Mouse (Mus musculus) cerebellum, adult 2 months (tissue): ENCODE data around the gene Traf4. TPM values are rescaled to one million over a fixed set of nuclear protein-coding genes. Genes with fewer than 3 reads are reported as not detected.

Experiments
- DNase-seq, 2 experiments: peaks; one replicate each; pipeline ENCODE4 v3.0.0; 2021
- H3K27ac ChIP-seq: fragments of 200-500 bp; 2 replicates; pipeline ENCODE4 v1.5.1; 2012; ENCODE audit warnings: low read length, control low read depth, inconsistent platforms; ENCODE audit not compliant: insufficient read depth
- H3K27me3 ChIP-seq: fragments of 200-500 bp; 2 replicates; pipeline ENCODE4 v1.6.1; 2012; ENCODE audit warnings: inconsistent platforms, mild to moderate bottlenecking, low read length, moderate library complexity; ENCODE audit not compliant: control insufficient read depth, insufficient read depth
- H3K4me1 ChIP-seq: fragments of 200-500 bp; 2 replicates; pipeline ENCODE4 v1.6.1; 2011; ENCODE audit warnings: low read length; ENCODE audit not compliant: control insufficient read depth, insufficient read depth
- H3K4me3 ChIP-seq: fragments of 200-500 bp; replicated peaks from 2 replicates; pipeline ENCODE3; 2011; ENCODE audit warnings: mild to moderate bottlenecking, low read depth, low read length, control low read depth; ENCODE audit not compliant: insufficient read depth
- CTCF ChIP-seq: fragments of 200-500 bp; IDR thresholded peaks from 2 replicates; pipeline ENCODE4 v1.5.1; 2011; ENCODE audit warnings: low read depth, mild to moderate bottlenecking, control low read depth, low read length, moderate library complexity, borderline replicate concordance; ENCODE audit not compliant: insufficient read depth
- POLR2A ChIP-seq: fragments of 200-500 bp; IDR thresholded peaks from 2 replicates; pipeline ENCODE4 v1.6.1; 2011; ENCODE audit warnings: low read length, control low read depth, borderline replicate concordance; ENCODE audit not compliant: insufficient read depth
- WGBS: fragments of 180-500 bp; shearing (Covaris S2); methylation state at CpG from one replicate; pipeline ENCODE4 v1.1.7; 2018; 5-methylcytosine and 5-hydroxymethylcytosine counted together
- polyA plus RNA-seq: library from polyadenylated mRNA; depleted of rRNA; stranded (reverse); fragments of >200 nt; gene quantifications from 2 replicates; pipeline ENCODE4 v1.2.3, GENCODE M21; 2012

Traf4 gene
- polyA plus RNA-seq, 1 experiment = 21.6 TPM

GRCm38 (mm10) chr11:78161169-78161568 is 4.2 kb downstream of the Traf4 start:
- Histone ChIP-seq H3K4me3 (no peak overlapping the region), H3K4me1 (no peaks in the 10 kb centered on the region; the same call in 1 of the 2 replicates), H3K27me3 (no peaks in the 10 kb centered on the region), H3K27ac (no peak overlapping the region)
- TF ChIP-seq POLR2A (no peak), CTCF (no peak)
- WGBS = 86% methylated on average over 14 of the region's 14 CpGs
- DNase-seq = no peak

- Histone ChIP-seq H3K4me1 (no peaks in the 10 kb centered on the region; the same call in 1 of the 2 replicates), H3K27ac (no peak overlapping the region), H3K4me3 (no peak overlapping the region), H3K27me3 (no peaks in the 10 kb centered on the region)
- TF ChIP-seq CTCF (no peak), POLR2A (no peak)
- DNase-seq = no peak
- 79% methylated on average over 3 of the region's 3 CpGs for WGBS
These were observed 4.7 kb downstream of the Traf4 start for GRCm38 (mm10) chr11:78160675-78161074.

- H3K27ac ChIP-seq = no peak overlapping the region
- 85% methylated on average over 18 of the region's 18 CpGs for WGBS
- no peak for TF ChIP-seq CTCF
- TF ChIP-seq POLR2A = no peak
- no peaks in the 10 kb centered on the region for H3K27me3 ChIP-seq
- H3K4me3 ChIP-seq = no peak overlapping the region
- no peaks in the 10 kb centered on the region; the same call in 1 of the 2 replicates for H3K4me1 ChIP-seq
- no peak for DNase-seq
These were observed 5.2 kb downstream of the Traf4 start for GRCm38 (mm10) chr11:78160171-78160570.

GRCm38 (mm10) chr11:78159557-78159956 is 5.8 kb downstream of the Traf4 start:
- no peak for DNase-seq
- H3K27me3 ChIP-seq = no peaks in the 10 kb centered on the region
- TF ChIP-seq POLR2A (no peak), CTCF (no peak)
- no peaks in the 10 kb centered on the region; the same call in 1 of the 2 replicates for H3K4me1 ChIP-seq
- no peak overlapping the region for H3K4me3 ChIP-seq
- 61% methylated on average over 7 of the region's 7 CpGs for WGBS
- H3K27ac ChIP-seq = no peak overlapping the region

DNA sequence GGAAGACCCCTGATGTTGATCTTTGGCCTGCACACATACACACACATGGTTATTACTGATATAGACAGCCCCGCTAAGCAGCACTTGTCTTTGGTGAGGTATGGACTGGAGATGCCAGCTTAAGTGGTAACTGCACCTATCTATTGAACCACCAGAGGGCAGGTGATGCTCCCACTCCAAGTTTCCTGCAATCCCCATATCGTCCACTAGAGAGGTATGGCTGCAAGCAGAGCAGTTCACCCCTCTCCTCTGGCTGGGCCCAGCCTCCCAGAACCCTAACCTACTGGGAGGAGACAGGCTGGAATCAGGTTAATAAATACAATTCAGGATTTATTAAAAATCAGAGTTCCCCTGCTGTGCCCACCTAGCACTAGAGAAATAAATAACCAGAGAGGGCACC is 6.3 kb downstream of the Traf4 start:
- DNase-seq = peak; percentile 79 to 84
- Histone ChIP-seq H3K4me1 (no peaks in the 10 kb centered on the region; the same call in 1 of the 2 replicates), H3K4me3 (no peak overlapping the region), H3K27ac (no peak overlapping the region), H3K27me3 (no peaks in the 10 kb centered on the region)
- WGBS = 14% methylated on average over 2 of the region's 2 CpGs
- TF ChIP-seq POLR2A (no peak), CTCF (peak; percentile 98)

GRCm38 (mm10) chr11:78156156-78156699 is 9.2 kb downstream of the Traf4 start:
- Histone ChIP-seq H3K27ac (no peak overlapping the region), H3K4me1 (peaks cover 7% of the 10 kb centered on the region), H3K4me3 (no peak overlapping the region), H3K27me3 (no peaks in the 10 kb centered on the region)
- TF ChIP-seq POLR2A (no peak), CTCF (no peak)
- DNase-seq = no peak
- WGBS = 87% methylated on average over 6 of the region's 6 CpGs

DNA sequence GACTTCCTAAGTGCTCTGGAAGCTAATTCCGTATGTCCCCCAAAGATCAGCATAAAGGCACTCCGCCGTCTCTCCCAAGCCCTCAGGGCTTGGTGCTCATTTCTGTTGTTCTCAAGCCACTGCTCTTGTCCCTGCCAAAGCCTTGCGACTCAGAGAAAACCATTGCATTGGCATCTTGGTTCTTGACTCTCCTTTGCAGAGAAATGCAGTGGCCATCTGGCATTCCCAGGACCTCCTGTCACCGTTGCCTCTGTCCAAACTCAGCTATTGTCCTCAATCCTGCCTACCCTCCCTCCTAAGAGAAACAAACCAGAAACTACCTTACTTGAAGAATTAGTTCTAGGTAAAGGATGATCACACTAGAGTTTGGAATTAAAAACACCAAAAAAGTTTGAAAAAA is 9.7 kb downstream of the Traf4 start:
- 51% methylated on average over 5 of the region's 5 CpGs for whole genome bisulfite sequencing
- DNase-seq = peak in 1 of 2 experiments; percentile 56
- H3K27ac ChIP-seq = no peak overlapping the region

DNA sequence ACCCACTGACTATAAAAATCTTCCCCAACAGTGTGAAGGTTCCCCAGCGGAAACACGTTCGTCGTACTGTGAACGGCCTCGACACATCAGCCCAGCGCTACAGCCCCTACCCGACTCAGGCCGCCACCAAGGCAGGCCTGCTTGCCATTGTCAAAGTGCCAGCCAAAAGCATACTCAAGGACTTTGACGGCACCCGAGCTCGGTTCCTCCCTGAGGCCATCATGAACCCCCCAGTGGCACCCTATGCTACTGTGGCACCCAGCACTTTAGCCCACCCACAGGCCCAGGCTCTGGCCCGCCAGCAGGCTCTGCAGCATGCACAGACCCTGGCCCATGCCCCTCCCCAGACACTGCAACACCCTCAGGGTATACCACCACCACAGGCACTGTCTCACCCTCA is 11.6 kb downstream of the Traf4 start:
- Histone ChIP-seq H3K27me3 (no peaks in the 10 kb centered on the region), H3K4me3 (no peak overlapping the region), H3K27ac (no peak overlapping the region), H3K4me1 (peaks cover 7% of the 10 kb centered on the region)
- 59% methylated on average over 13 of the region's 13 CpGs for WGBS
- DNase-seq = peak in 1 of 2 experiments; percentile 20
- TF ChIP-seq CTCF (no peak), POLR2A (no peak)

More for the DNA sequence above, 9.7 kb downstream of the Traf4 start:
- TF ChIP-seq CTCF (no peak), POLR2A (no peak)
- Histone ChIP-seq H3K27me3 (no peaks in the 10 kb centered on the region), H3K4me3 (no peak overlapping the region), H3K4me1 (peaks cover 7% of the 10 kb centered on the region)
